Mouse (Mus musculus) heart, embryonic 15.5 days (tissue): Measurements from ENCODE around the gene Six4. TPM values are rescaled to one million over a fixed set of nuclear protein-coding genes. Genes with fewer than 3 reads are reported as not detected.
"Not testable (repeated sequence)": the region's sequence is repeated elsewhere in the genome, so short reads cannot be mapped to it uniquely, and the experiment has no call there.

Experiments used
- ATAC-seq: fragments of 200-750 bp; cut with Nextera tagmentation; replicated peaks from 2 replicates; pipeline ENCODE4 v1.8.0; 2017; ENCODE audit warnings: low read depth, moderate TSS enrichment; ENCODE audit not compliant: insufficient number of reproducible peaks, insufficient read depth, low FRiP score
- H3K27ac ChIP-seq: fragments of 300-500 bp; sonication (generic); 2 replicates; pipeline ENCODE4 v1.5.1; 2015; ENCODE audit warnings: mild to moderate bottlenecking, inconsistent platforms
- H3K27me3 ChIP-seq: fragments of 300-500 bp; sonication (generic); 2 replicates; pipeline ENCODE4 v1.6.1; 2015; ENCODE audit warnings: inconsistent platforms
- H3K36me3 ChIP-seq: fragments of 300-500 bp; sonication (generic); 2 replicates; pipeline ENCODE4 v1.6.1; 2015; ENCODE audit warnings: mild to moderate bottlenecking, inconsistent platforms
- H3K4me1 ChIP-seq: fragments of 300-500 bp; sonication (generic); replicated peaks from 2 replicates; pipeline ENCODE4 v1.6.1; 2015; ENCODE audit warnings: inconsistent platforms
- H3K4me2 ChIP-seq: fragments of 300-500 bp; sonication (generic); 2 replicates; pipeline ENCODE4 v1.6.1; 2015; ENCODE audit warnings: inconsistent platforms, mild to moderate bottlenecking, moderate library complexity
- H3K4me3 ChIP-seq: fragments of 300-500 bp; sonication (generic); 2 replicates; pipeline ENCODE4 v1.5.1; 2015; ENCODE audit warnings: mild to moderate bottlenecking, inconsistent platforms
- H3K9ac ChIP-seq: fragments of 300-500 bp; sonication (generic); 2 replicates; pipeline ENCODE4 v1.6.1; 2015; ENCODE audit warnings: mild to moderate bottlenecking, inconsistent platforms
- H3K9me3 ChIP-seq: fragments of 300-500 bp; sonication (generic); replicated peaks from 2 replicates; pipeline ENCODE4 v1.6.1; 2016; ENCODE audit warnings: inconsistent platforms
- WGBS: fragments of 180-500 bp; shearing (Covaris S2); methylation state at CpG from one replicate; pipeline ENCODE4 v1.1.7; 2015; ENCODE audit warnings: mixed read lengths; 5-methylcytosine and 5-hydroxymethylcytosine counted together
- polyA plus RNA-seq: library from polyadenylated mRNA; unstranded; fragments of >200 nt; fragmentation: Nextera tagmentation; extraction: Ambion mirVana; gene quantifications from 2 replicates; pipeline ENCODE4 v1.2.1, GENCODE M21; 2015

Gene Six4
- 0.82 and 1.5 TPM in 2 replicates for polyA plus RNA-seq

DNA sequence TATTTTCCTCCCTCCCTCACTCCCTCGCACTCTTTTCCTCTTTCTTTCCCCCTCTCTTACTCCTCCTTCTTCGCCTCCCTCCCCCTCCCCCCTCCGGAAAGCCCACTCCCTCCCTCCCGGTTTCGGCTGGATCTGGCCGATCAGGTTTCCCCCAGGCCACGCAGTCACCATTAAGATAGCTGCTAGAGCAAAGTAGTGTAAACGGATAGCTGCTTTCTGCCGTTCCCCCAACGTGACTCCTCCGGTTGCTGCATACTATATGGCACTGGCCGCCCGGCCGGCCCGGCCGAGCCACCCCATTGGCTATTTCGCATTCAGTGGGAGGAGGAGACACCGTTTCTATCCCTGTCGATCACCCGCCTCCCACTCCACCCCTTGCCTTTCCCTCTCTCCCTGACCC is at the start of gene Six4:
Six4 (minus strand) TSS at position 261 of the 400 bp plus-strand sequence.
- Histone ChIP-seq H3K4me2 (peak within 1 kb of the TSS; percentile 99), H3K36me3 (no peaks in the 10 kb centered on the region), H3K9me3 (no peaks in the 10 kb centered on the region), H3K9ac (peak within 1 kb of the TSS; percentile 70), H3K27me3 (no peaks in the 10 kb centered on the region), H3K27ac (peak within 1 kb of the TSS; percentile 70), H3K4me1 (peaks cover 20% of the 10 kb centered on the region), H3K4me3 (peak within 1 kb of the TSS; percentile 82)
- WGBS, result under 1% methylated on average over 20 of the region's 20 CpGs
- ATAC-seq, result peak; percentile 81

DNA sequence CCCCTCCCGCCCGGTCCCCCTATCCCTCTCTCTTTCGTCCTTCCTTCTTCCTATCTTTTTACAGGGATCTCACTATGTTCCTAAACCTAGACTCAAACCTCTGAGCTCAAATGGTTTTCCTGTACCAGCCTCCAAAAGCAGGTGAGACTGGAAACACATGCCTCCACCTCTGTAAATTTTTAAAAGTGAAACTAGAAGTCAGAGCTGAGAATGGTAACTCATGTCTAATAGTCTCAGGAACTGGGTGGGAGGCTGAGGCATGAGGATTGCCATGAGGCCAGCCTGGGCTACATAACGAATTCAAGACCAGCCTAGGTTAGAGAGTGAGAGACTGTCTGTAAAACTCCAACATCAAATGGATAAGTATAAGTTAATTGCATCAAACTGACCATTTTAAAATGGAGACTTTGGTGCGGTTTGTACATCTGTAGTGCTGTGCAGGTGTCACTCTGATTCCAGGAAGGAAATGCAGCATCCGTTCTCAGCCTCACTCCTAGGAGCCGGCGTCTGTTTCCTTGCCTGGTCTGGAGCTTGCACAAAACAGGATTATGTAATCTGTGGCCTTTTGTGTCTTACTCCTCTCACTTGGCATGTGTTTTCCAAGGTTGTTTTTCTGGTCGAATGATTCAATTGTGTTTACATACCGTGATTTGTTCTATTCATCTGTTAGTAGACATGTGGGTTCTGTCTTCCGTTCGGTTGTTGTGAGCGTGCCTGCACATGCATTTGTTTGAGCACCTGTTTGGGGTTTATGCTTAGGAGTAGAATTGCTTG is 49.3 kb upstream of the Six4 start:
- peaks cover 13% of the 10 kb centered on the region for H3K4me1 ChIP-seq
- H3K4me2 ChIP-seq, result no peak overlapping the region
- no peak overlapping the region for H3K9ac ChIP-seq
- H3K27ac ChIP-seq, result peak overlapping the region; percentile 33
- ATAC-seq, result 0 out of 2 replicates have a peak, but pooled peaks have one; percentile 31
- no peaks in the 10 kb centered on the region for H3K9me3 ChIP-seq
- 78% methylated on average over 13 of the region's 13 CpGs for WGBS
- H3K27me3 ChIP-seq, result no peaks in the 10 kb centered on the region
- no peaks in the 10 kb centered on the region for H3K36me3 ChIP-seq
- H3K4me3 ChIP-seq, result no peak overlapping the region

DNA sequence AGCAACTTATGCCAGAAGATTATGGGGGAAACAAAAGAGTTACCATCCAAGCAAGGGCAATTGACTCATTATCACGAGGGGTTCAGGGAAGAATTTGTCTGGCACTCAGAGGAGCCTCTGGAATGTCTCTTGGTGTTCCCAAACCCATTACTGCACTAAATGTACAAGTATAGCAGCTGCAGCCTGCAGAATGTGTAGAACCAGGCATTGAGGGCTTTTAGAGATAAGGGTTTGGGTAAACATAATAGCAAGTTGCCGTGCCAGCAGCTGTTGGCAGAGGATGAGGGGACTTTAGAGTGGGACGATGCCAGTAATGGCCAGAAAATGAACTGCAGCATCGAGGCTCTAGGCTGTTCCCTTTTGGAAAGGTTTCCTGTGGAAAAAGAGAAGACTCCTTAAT is 47.1 kb upstream of the Six4 start:
- Histone ChIP-seq H3K9ac (no peak overlapping the region), H3K4me1 (peaks cover 13% of the 10 kb centered on the region), H3K36me3 (no peaks in the 10 kb centered on the region), H3K4me3 (no peak overlapping the region), H3K27me3 (no peaks in the 10 kb centered on the region), H3K9me3 (no peaks in the 10 kb centered on the region), H3K27ac (peak overlapping the region; percentile 43), H3K4me2 (no peak overlapping the region)
- peak; percentile 47; the same call in 1 of the 2 replicates for ATAC-seq
- 17% methylated on average over 4 of the region's 4 CpGs for WGBS

DNA sequence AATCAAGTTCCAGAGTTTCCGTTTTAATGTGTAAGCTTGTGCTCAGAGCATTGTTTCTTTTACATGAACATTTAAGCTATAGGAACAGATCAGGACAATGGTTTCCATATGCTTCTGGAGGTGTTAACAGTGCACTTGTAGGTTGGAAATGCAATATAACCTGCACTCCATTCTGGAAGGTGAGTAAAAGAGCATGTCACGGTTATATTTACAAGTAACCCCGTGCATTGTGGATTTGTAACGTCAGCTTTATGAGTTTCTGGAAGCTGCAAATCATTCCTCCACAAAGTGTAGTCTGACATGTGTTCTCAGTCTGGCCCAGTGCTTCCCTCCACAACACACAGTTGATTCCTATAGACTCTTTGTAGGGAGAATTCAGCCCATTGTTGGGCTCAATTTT is 40.9 kb upstream of the Six4 start:
- 80% methylated on average over 4 of the region's 4 CpGs for WGBS

DNA sequence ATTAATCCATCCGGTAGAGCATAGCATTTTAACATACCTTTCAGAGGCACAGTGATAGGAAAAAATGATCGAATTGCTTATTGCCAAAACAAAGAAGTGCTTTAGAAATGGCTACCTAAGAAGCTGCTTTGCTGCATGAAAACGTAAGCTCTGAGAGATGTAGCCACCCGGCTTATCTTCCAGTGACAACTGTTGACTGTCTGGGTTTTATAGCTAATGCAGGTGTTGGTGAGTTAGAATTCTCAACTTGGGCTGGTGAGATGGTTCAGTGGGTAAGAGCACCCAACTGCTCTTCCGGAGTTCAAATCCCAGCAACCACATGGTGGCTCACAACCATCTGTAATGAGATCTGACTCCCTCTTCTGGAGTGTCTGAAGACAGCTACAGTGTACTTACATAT is 37.8 kb upstream of the Six4 start:
- H3K4me3 ChIP-seq, ATAC-seq, H3K27me3 ChIP-seq, H3K27ac ChIP-seq, H3K9me3 ChIP-seq, H3K9ac ChIP-seq, H3K4me2 ChIP-seq, H3K4me1 ChIP-seq, H3K36me3 ChIP-seq: not testable (repeated sequence)
- 84% methylated on average over 5 of the region's 5 CpGs for WGBS

More for the DNA sequence above, 40.9 kb upstream of the Six4 start:
- Histone ChIP-seq H3K36me3 (no peaks in the 10 kb centered on the region), H3K9ac (no peak overlapping the region), H3K9me3 (no peaks in the 10 kb centered on the region), H3K4me2 (no peak overlapping the region), H3K27me3 (no peaks in the 10 kb centered on the region), H3K4me3 (no peak overlapping the region), H3K27ac (no peak overlapping the region), H3K4me1 (no peaks in the 10 kb centered on the region)
- ATAC-seq, result no peak

DNA sequence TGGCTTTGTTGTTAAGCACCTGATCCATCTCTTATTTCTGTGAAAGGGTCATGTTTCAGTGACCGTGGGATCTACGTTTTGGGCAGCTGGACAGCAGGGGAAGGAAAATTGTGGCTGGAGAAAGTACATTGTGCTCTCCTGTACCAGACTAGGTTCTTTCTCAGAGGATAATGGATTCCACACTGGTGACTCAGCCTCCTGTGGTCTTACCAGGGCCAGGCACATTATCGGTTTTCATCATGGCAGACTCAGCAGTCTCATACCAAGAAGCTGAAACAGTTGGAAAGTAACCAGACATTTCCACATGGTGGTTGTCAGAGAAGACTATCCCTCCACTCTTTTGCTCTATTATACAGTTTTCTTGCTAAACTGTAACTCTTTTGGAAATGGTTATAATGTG is 34.0 kb upstream of the Six4 start:
- Histone ChIP-seq H3K9me3 (no peaks in the 10 kb centered on the region), H3K4me1 (peaks cover 2% of the 10 kb centered on the region; the same call in 1 of the 2 replicates), H3K4me3 (no peak overlapping the region), H3K27me3 (no peaks in the 10 kb centered on the region), H3K36me3 (no peaks in the 10 kb centered on the region), H3K4me2 (no peak overlapping the region), H3K27ac (0 out of 2 replicates have a peak overlapping the region, but pooled peaks have one; percentile 19), H3K9ac (no peak overlapping the region)
- no peak for ATAC-seq
- WGBS, result 32% methylated on average over 3 of the region's 3 CpGs

DNA sequence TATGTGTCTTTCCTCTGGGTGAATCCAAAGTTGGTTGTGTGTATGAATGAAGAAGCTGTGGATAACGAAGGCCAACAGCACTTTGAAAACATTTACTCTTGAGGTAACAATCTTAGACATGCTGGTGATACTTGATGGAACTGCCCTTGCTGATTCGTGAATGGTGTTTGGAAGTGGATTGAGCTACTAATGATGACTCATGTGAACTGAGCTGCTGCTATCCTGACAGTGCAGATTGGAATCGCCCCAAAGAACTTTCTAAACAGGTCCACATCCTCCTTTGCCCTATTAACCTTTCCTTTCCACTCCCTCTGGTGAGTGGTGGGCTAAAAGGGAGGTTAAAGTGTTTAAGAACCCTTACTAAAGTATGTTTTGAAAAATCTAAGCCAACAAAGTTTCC is 27.5 kb upstream of the Six4 start:
- Histone ChIP-seq H3K9ac (no peak overlapping the region), H3K27ac (no peak overlapping the region), H3K27me3 (no peaks in the 10 kb centered on the region), H3K9me3 (no peaks in the 10 kb centered on the region), H3K4me2 (no peak overlapping the region), H3K4me3 (no peak overlapping the region), H3K4me1 (no peaks in the 10 kb centered on the region), H3K36me3 (no peaks in the 10 kb centered on the region)
- no peak for ATAC-seq
- WGBS, result 66% methylated on average over 3 of the region's 3 CpGs

DNA sequence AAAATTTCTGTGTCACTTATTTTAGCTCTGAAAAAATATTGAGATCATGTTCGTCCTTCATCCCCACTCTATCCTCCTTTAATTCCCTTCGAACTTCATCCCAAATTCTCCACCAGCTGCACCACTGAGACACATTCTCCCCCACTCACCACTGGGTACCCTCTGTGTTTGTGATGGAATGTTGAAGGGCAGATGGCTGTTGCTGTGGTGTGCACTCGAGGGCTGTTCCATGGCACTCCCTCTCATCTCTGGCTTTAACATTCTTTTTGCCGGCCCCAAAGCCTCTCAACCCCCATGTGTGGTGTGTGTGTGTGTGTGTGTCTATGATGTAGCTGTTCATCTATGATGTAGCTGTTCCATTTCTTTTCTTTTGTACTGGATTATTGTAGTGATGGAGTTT is 12.0 kb upstream of the Six4 start:
- no peak for ATAC-seq
- no peak overlapping the region for H3K9ac ChIP-seq
- H3K4me3 ChIP-seq, result no peak overlapping the region
- 47% methylated on average over 4 of the region's 4 CpGs for WGBS
- peak overlapping the region; percentile 70; the same call in 1 of the 2 replicates for H3K4me2 ChIP-seq
- H3K9me3 ChIP-seq, result no peaks in the 10 kb centered on the region
- H3K27ac ChIP-seq, result no peak overlapping the region
- H3K36me3 ChIP-seq, result no peaks in the 10 kb centered on the region
- no peaks in the 10 kb centered on the region for H3K27me3 ChIP-seq
- H3K4me1 ChIP-seq, result peaks cover 12% of the 10 kb centered on the region

DNA sequence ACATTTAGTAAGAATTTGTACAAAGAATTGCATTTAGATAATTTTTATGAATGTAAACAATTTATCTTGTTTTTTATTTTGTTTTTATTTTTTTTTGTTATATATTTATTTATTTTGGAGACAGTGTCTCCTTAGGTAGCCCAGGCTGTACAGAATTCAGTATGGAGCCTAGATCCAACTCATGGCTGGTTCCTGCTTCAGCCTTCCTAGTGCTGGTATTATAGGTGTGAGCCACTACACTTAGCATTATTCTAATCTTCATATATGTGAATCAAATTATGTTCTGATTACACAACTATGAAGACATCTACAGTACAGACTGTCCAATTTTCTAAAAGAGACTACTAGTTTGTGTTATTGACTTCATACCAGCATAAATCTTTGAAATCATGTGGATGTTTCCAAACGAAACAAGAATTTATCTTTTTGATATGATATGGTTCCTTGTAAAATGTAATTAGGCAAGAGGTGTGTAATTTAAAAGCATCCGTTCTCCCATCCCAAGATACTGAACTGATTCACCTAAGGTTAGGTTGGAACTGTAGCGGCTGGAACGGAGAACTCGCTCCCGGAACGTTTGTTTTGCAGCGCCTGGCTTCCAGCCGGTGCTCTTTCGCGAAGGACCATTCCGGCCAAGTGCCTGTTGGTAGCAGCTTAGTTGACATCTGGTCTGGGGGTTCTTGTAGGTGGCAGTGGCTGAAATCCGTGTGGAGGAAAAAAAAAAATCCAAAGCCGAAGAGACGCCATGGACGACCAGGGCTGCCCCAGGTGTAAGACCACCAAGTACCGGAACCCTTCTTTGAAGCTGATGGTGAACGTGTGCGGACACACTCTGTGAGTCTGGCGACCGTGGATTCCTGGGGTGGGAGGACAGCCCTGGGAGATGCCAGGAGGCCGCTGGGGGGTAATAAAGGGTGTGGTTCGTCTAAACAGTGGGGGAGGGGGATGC is 10.1 kb upstream of the Six4 start, which contains the start of gene Mnat1:
Mnat1 (plus strand) TSS at position 625 of the 949 bp plus-strand sequence.
- H3K36me3 ChIP-seq, result no peaks in the 10 kb centered on the region
- peaks cover 12% of the 10 kb centered on the region for H3K4me1 ChIP-seq
- no peaks in the 10 kb centered on the region for H3K27me3 ChIP-seq
- peak within 1 kb of the TSS; percentile 75 for H3K27ac ChIP-seq
- no peaks in the 10 kb centered on the region for H3K9me3 ChIP-seq
- H3K4me2 ChIP-seq, result peak within 1 kb of the TSS; percentile 70
- peak within 1 kb of the TSS; percentile 95 for H3K4me3 ChIP-seq
- peak within 1 kb of the TSS; percentile 83 for H3K9ac ChIP-seq
- WGBS, result under 1% methylated on average over 23 of the region's 23 CpGs
- ATAC-seq, result peak; percentile 58; the same call in 1 of the 2 replicates

DNA sequence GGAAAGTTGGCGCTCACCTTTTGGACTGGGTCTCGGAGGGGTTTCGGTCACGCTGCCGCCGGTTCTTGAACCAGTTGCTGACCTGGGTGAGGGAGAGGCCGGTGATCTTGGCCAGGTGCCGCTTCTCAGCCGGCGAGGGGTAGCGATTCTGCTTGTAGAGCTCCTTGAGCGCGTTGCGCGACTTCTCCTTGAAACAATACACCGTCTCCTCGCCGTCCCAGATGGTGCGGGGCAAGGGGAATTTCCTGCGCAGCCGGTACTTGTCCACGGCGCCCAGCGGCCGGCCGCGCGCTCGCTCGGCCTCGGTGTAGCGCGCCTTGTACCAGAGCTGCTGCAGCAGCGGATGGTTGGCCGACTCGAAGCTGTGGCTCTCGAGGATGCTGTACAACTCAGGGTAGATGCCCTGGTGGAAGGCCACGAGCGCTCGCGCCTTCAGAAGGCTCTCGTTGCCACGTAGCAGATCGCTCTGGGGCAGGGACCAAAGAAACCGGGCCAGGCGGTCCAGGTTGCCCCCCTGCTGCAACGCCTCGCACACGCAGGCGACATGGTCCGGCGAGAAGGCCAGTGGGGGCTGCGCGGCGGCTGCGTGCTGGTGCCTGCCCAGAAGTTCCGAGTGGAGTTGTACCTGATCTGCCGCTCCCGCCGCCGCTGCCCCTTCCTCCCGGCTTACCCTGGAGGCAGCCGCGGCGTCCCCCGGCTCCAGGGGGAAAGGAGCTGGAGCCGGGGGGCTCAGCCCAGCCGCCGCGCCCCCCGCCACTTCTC is 749 bp downstream of the Six4 start:
- Histone ChIP-seq H3K4me3 (peak overlapping the region; percentile 82), H3K4me1 (peaks cover 20% of the 10 kb centered on the region), H3K27ac (peak overlapping the region; percentile 70), H3K9me3 (no peaks in the 10 kb centered on the region), H3K4me2 (peak overlapping the region; percentile 99), H3K36me3 (no peaks in the 10 kb centered on the region), H3K27me3 (no peaks in the 10 kb centered on the region), H3K9ac (peak overlapping the region; percentile 70)
- peak; percentile 41 for ATAC-seq
- WGBS, result under 1% methylated on average over 69 of the region's 71 CpGs
